Mouse (Mus musculus) embryonic facial prominence, embryonic 10.5 days (tissue): ENCODE measurements around the gene Slc6a8. TPM values are rescaled to one million over a fixed set of nuclear protein-coding genes. Genes with fewer than 3 reads are reported as not detected.

Experiments
- DNase-seq: peaks from one replicate; pipeline ENCODE4 v3.0.0-alpha.2; 2017; ENCODE audit warnings: low spot score
- H3K27ac ChIP-seq: fragments of 300-500 bp; sonication (generic); replicated peaks from 2 replicates; pipeline ENCODE4 v1.5.1; 2016; ENCODE audit warnings: mild to moderate bottlenecking
- H3K27me3 ChIP-seq: fragments of 300-500 bp; sonication (generic); replicated peaks from 2 replicates; pipeline ENCODE4 v1.6.1; 2016; ENCODE audit warnings: low read depth, mild to moderate bottlenecking; ENCODE audit not compliant: poor library complexity, severe bottlenecking
- H3K36me3 ChIP-seq: fragments of 300-500 bp; sonication (generic); replicated peaks from 2 replicates; pipeline ENCODE4 v1.6.1; 2016; ENCODE audit warnings: mild to moderate bottlenecking, moderate library complexity
- H3K4me1 ChIP-seq: fragments of 300-500 bp; sonication (generic); 2 replicates; pipeline ENCODE4 v1.6.1; 2016
- H3K4me3 ChIP-seq: fragments of 300-500 bp; sonication (generic); 2 replicates; pipeline ENCODE4 v1.5.1; 2016; ENCODE audit warnings: mild to moderate bottlenecking, moderate library complexity
- H3K9me3 ChIP-seq: fragments of 300-500 bp; sonication (generic); 2 replicates; pipeline ENCODE4 v1.6.1; 2016; ENCODE audit warnings: mild to moderate bottlenecking
- WGBS: fragments of 180-500 bp; shearing (Covaris S2); methylation state at CpG from one replicate; pipeline ENCODE4 v1.1.7; 2016; 5-methylcytosine and 5-hydroxymethylcytosine counted together
- polyA plus RNA-seq: library from polyadenylated mRNA; unstranded; fragments of >200 nt; fragmentation: Nextera tagmentation; extraction: Ambion mirVana; gene quantifications from 2 replicates; pipeline ENCODE4 v1.2.1, GENCODE M21; 2016

Slc6a8 gene
- polyA plus RNA-seq, 1 experiment from 2014 or later, result 5.6 TPM

- peak overlapping the region; percentile 64 for H3K4me3 ChIP-seq
- H3K36me3 ChIP-seq, result no peaks in the 10 kb centered on the region
- no peak for DNase-seq
- H3K27ac ChIP-seq, result no peak overlapping the region
- peaks cover 47% of the 10 kb centered on the region for H3K27me3 ChIP-seq
- 57% methylated on average over 13 of the region's 13 CpGs for WGBS
- no peaks in the 10 kb centered on the region for H3K9me3 ChIP-seq
- H3K4me1 ChIP-seq, result peaks cover 16% of the 10 kb centered on the region
Measured at GRCm38 (mm10) chrX:73658936-73659574, 13.9 kb upstream of the Slc6a8 start.

- H3K36me3 ChIP-seq, result no peaks in the 10 kb centered on the region
- WGBS, result 21% methylated on average over 57 of the region's 57 CpGs
- peak; percentile 65 for DNase-seq
- H3K27ac ChIP-seq, result peak within 1 kb of the TSS; percentile 62
- peaks cover 45% of the 10 kb centered on the region for H3K27me3 ChIP-seq
- H3K4me3 ChIP-seq, result peak within 1 kb of the TSS; percentile 64
- H3K9me3 ChIP-seq, result no peaks in the 10 kb centered on the region
- peaks cover 16% of the 10 kb centered on the region for H3K4me1 ChIP-seq
Measured at GRCm38 (mm10) chrX:73659575-73660283, 13.2 kb upstream of the Slc6a8 start, which contains the start of gene Pnck. Gene Pnck (minus strand): TSS chrX:73660117.

- H3K4me1 ChIP-seq, result peaks cover 16% of the 10 kb centered on the region
- peaks cover 45% of the 10 kb centered on the region for H3K27me3 ChIP-seq
- H3K27ac ChIP-seq, result peak overlapping the region; percentile 62
- peak overlapping the region; percentile 64 for H3K4me3 ChIP-seq
- WGBS, result 54% methylated on average over 3 of the region's 3 CpGs
- no peaks in the 10 kb centered on the region for H3K9me3 ChIP-seq
- H3K36me3 ChIP-seq, result no peaks in the 10 kb centered on the region
- no peak for DNase-seq
Measured at GRCm38 (mm10) chrX:73660284-73660665, 12.7 kb upstream of the Slc6a8 start.

GRCm38 (mm10) chrX:73663143-73663542, 9.8 kb upstream of the Slc6a8 start:
- no peaks in the 10 kb centered on the region for H3K9me3 ChIP-seq
- H3K36me3 ChIP-seq, result no peaks in the 10 kb centered on the region
- DNase-seq, result no peak
- H3K27ac ChIP-seq, result no peak overlapping the region
- H3K27me3 ChIP-seq, result peaks cover 26% of the 10 kb centered on the region
- peaks cover 16% of the 10 kb centered on the region for H3K4me1 ChIP-seq
- H3K4me3 ChIP-seq, result no peak overlapping the region

- 56% methylated on average over 4 of the region's 4 CpGs for WGBS
- Histone ChIP-seq H3K4me1 (peaks cover 22% of the 10 kb centered on the region), H3K36me3 (peaks cover 15% of the 10 kb centered on the region), H3K27ac (no peak overlapping the region), H3K27me3 (peaks cover 28% of the 10 kb centered on the region), H3K9me3 (peaks cover 6% of the 10 kb centered on the region; the same call in 1 of the 2 replicates), H3K4me3 (no peak overlapping the region)
- DNase-seq, result peak; percentile 72
Measured at GRCm38 (mm10) chrX:73672031-73672431, 919 bp upstream of the Slc6a8 start.

GRCm38 (mm10) chrX:73673619-73673967, 643 bp downstream of the Slc6a8 start:
- Histone ChIP-seq H3K4me3 (peak overlapping the region; percentile 72), H3K4me1 (peaks cover 22% of the 10 kb centered on the region), H3K27ac (peak overlapping the region; percentile 87), H3K9me3 (peaks cover 6% of the 10 kb centered on the region; the same call in 1 of the 2 replicates), H3K36me3 (peaks cover 30% of the 10 kb centered on the region), H3K27me3 (peaks cover 28% of the 10 kb centered on the region)
- WGBS, result 16% methylated on average over 41 of the region's 42 CpGs
- peak; percentile 29 for DNase-seq

GRCm38 (mm10) chrX:73673968-73674661, 1.2 kb downstream of the Slc6a8 start:
- H3K4me3 ChIP-seq, result peak overlapping the region; percentile 72
- H3K4me1 ChIP-seq, result peaks cover 22% of the 10 kb centered on the region
- DNase-seq, result peak; percentile 40
- peak overlapping the region; percentile 87 for H3K27ac ChIP-seq
- H3K36me3 ChIP-seq, result peaks cover 36% of the 10 kb centered on the region
- 25% methylated on average over 20 of the region's 20 CpGs for WGBS
- peaks cover 27% of the 10 kb centered on the region for H3K27me3 ChIP-seq
- H3K9me3 ChIP-seq, result peaks cover 6% of the 10 kb centered on the region; the same call in 1 of the 2 replicates

GRCm38 (mm10) chrX:73675231-73675630, 2.3 kb downstream of the Slc6a8 start:
- Histone ChIP-seq H3K36me3 (peaks cover 47% of the 10 kb centered on the region), H3K4me1 (peaks cover 22% of the 10 kb centered on the region), H3K27ac (no peak overlapping the region), H3K27me3 (peaks cover 35% of the 10 kb centered on the region), H3K9me3 (peaks cover 6% of the 10 kb centered on the region; the same call in 1 of the 2 replicates), H3K4me3 (peak overlapping the region; percentile 72)
- no peak for DNase-seq
- whole genome bisulfite sequencing, result 78% methylated on average over 2 of the region's 2 CpGs

GRCm38 (mm10) chrX:73676668-73677067, 3.7 kb downstream of the Slc6a8 start:
- Histone ChIP-seq H3K27ac (no peak overlapping the region), H3K4me1 (peaks cover 22% of the 10 kb centered on the region), H3K9me3 (peaks cover 6% of the 10 kb centered on the region; the same call in 1 of the 2 replicates), H3K36me3 (peaks cover 60% of the 10 kb centered on the region), H3K27me3 (peaks cover 45% of the 10 kb centered on the region), H3K4me3 (no peak overlapping the region)
- WGBS, result 96% methylated on average over 4 of the region's 4 CpGs
- DNase-seq, result no peak

GRCm38 (mm10) chrX:73684156-73684555, 11.2 kb downstream of the Slc6a8 start:
- DNase-seq, result no peak
- H3K27ac ChIP-seq, result no peak overlapping the region
- peaks cover 95% of the 10 kb centered on the region for H3K36me3 ChIP-seq
- H3K9me3 ChIP-seq, result no peaks in the 10 kb centered on the region
- no peak overlapping the region for H3K4me3 ChIP-seq
- H3K27me3 ChIP-seq, result peaks cover 31% of the 10 kb centered on the region
- no peaks in the 10 kb centered on the region for H3K4me1 ChIP-seq
- whole genome bisulfite sequencing, result 84% methylated on average over 2 of the region's 2 CpGs

GRCm38 (mm10) chrX:73684978-73685377, 12.0 kb downstream of the Slc6a8 start:
- Histone ChIP-seq H3K36me3 (peaks cover 95% of the 10 kb centered on the region), H3K27me3 (peaks cover 32% of the 10 kb centered on the region), H3K27ac (no peak overlapping the region), H3K9me3 (no peaks in the 10 kb centered on the region), H3K4me3 (no peak overlapping the region), H3K4me1 (no peaks in the 10 kb centered on the region)
- no peak for DNase-seq

GRCm38 (mm10) chrX:73685629-73686028, 12.7 kb downstream of the Slc6a8 start:
- no peaks in the 10 kb centered on the region for H3K9me3 ChIP-seq
- no peak overlapping the region for H3K4me3 ChIP-seq
- peaks cover 92% of the 10 kb centered on the region for H3K36me3 ChIP-seq
- H3K27me3 ChIP-seq, result peaks cover 27% of the 10 kb centered on the region
- H3K4me1 ChIP-seq, result no peaks in the 10 kb centered on the region
- WGBS, result 87% methylated on average over 3 of the region's 3 CpGs
- DNase-seq, result no peak
- H3K27ac ChIP-seq, result no peak overlapping the region
